Mouse (Mus musculus): Measurements from ENCODE around the gene Snx9. TPM values are rescaled to one million over a fixed set of nuclear protein-coding genes. Genes with fewer than 3 reads are reported as not detected.

Gene Snx9
- polyA plus RNA-seq, 1 experiment from 2014 or later = 101 TPM

- no peak overlapping the region for H3K27ac ChIP-seq
- peaks cover 23% of the 10 kb centered on the region; the same call in 1 of the 2 replicates for H3K79me2 ChIP-seq (ENCODE audit: inconsistent target)
- H3K4me3 ChIP-seq (ENCODE audit: inconsistent target) = no peak overlapping the region
- WGBS (ENCODE audit: missing documents) = 32% methylated on average over 6 of the region's 7 CpGs
- peaks cover 54% of the 10 kb centered on the region for H3K36me3 ChIP-seq (ENCODE audit: inconsistent target)
These were observed 52.0 kb downstream of the Snx9 start for GRCm38 (mm10) chr17:5893092-5893491.

GRCm38 (mm10) chr17:5893574-5894148, 52.5 kb downstream of the Snx9 start:
- no peak overlapping the region for H3K27ac ChIP-seq

GRCm38 (mm10) chr17:5896066-5896465, 54.9 kb downstream of the Snx9 start:
- H3K4me3 ChIP-seq (ENCODE audit: inconsistent target) = no peak overlapping the region
- H3K79me2 ChIP-seq (ENCODE audit: inconsistent target) = peaks cover 12% of the 10 kb centered on the region; the same call in 1 of the 2 replicates
- H3K27ac ChIP-seq = no peak overlapping the region
- WGBS (ENCODE audit: missing documents) = 81% methylated on average over 4 of the region's 4 CpGs
- H3K36me3 ChIP-seq (ENCODE audit: inconsistent target) = peaks cover 73% of the 10 kb centered on the region

More at GRCm38 (mm10) chr17:5893574-5894148, 52.5 kb downstream of the Snx9 start:
- Histone ChIP-seq H3K36me3 (ENCODE audit: inconsistent target) (peaks cover 58% of the 10 kb centered on the region), H3K79me2 (ENCODE audit: inconsistent target) (peaks cover 21% of the 10 kb centered on the region; the same call in 1 of the 2 replicates), H3K4me3 (ENCODE audit: inconsistent target) (no peak overlapping the region)
- WGBS (ENCODE audit: missing documents) = 91% methylated on average over 7 of the region's 7 CpGs

- Histone ChIP-seq H3K79me2 (ENCODE audit: inconsistent target) (peaks cover 12% of the 10 kb centered on the region; the same call in 1 of the 2 replicates), H3K27ac (no peak overlapping the region), H3K36me3 (ENCODE audit: inconsistent target) (peaks cover 73% of the 10 kb centered on the region), H3K4me3 (ENCODE audit: inconsistent target) (no peak overlapping the region)
- 96% methylated on average over 7 of the region's 7 CpGs for WGBS (ENCODE audit: missing documents)
These were observed 55.5 kb downstream of the Snx9 start for GRCm38 (mm10) chr17:5896607-5897006.

GRCm38 (mm10) chr17:5897326-5898200, 56.4 kb downstream of the Snx9 start:
- H3K36me3 ChIP-seq (ENCODE audit: inconsistent target) = peaks cover 81% of the 10 kb centered on the region

GRCm38 (mm10) chr17:5899251-5899650, 58.1 kb downstream of the Snx9 start:
- no peak overlapping the region for H3K4me3 ChIP-seq (ENCODE audit: inconsistent target)
- peaks cover 11% of the 10 kb centered on the region; the same call in 1 of the 2 replicates for H3K79me2 ChIP-seq (ENCODE audit: inconsistent target)
- 94% methylated on average over 6 of the region's 6 CpGs for WGBS (ENCODE audit: missing documents)
- no peak overlapping the region for H3K27ac ChIP-seq
- H3K36me3 ChIP-seq (ENCODE audit: inconsistent target) = peaks cover 84% of the 10 kb centered on the region

More at GRCm38 (mm10) chr17:5897326-5898200, 56.4 kb downstream of the Snx9 start:
- Histone ChIP-seq H3K4me3 (ENCODE audit: inconsistent target) (no peak overlapping the region), H3K27ac (no peak overlapping the region), H3K79me2 (ENCODE audit: inconsistent target) (peaks cover 12% of the 10 kb centered on the region; the same call in 1 of the 2 replicates)
- WGBS (ENCODE audit: missing documents) = 76% methylated on average over 17 of the region's 17 CpGs

GRCm38 (mm10) chr17:5901381-5901780, 60.3 kb downstream of the Snx9 start:
- Histone ChIP-seq H3K4me3 (ENCODE audit: inconsistent target) (no peak overlapping the region), H3K27ac (no peak overlapping the region), H3K36me3 (ENCODE audit: inconsistent target) (peaks cover 87% of the 10 kb centered on the region), H3K79me2 (ENCODE audit: inconsistent target) (no peaks in the 10 kb centered on the region; the same call in 1 of the 2 replicates)
- WGBS (ENCODE audit: missing documents) = 76% methylated on average over 3 of the region's 5 CpGs

- Histone ChIP-seq H3K79me2 (ENCODE audit: inconsistent target) (no peaks in the 10 kb centered on the region), H3K27ac (no peak overlapping the region), H3K36me3 (ENCODE audit: inconsistent target) (peaks cover 95% of the 10 kb centered on the region), H3K4me3 (ENCODE audit: inconsistent target) (no peak overlapping the region)
- WGBS (ENCODE audit: missing documents) = 92% methylated on average over 6 of the region's 6 CpGs
These were observed 62.6 kb downstream of the Snx9 start for GRCm38 (mm10) chr17:5903630-5904301.

- H3K27ac ChIP-seq = no peak overlapping the region
- H3K79me2 ChIP-seq (ENCODE audit: inconsistent target) = no peaks in the 10 kb centered on the region
- WGBS (ENCODE audit: missing documents) = 100% methylated on average over 4 of the region's 4 CpGs
- no peak overlapping the region for H3K4me3 ChIP-seq (ENCODE audit: inconsistent target)
- H3K36me3 ChIP-seq (ENCODE audit: inconsistent target) = peaks cover 80% of the 10 kb centered on the region
These were observed 68.6 kb downstream of the Snx9 start for GRCm38 (mm10) chr17:5909681-5910080.

- 93% methylated on average over 12 of the region's 12 CpGs for WGBS (ENCODE audit: missing documents)
- Histone ChIP-seq H3K36me3 (ENCODE audit: inconsistent target) (peaks cover 76% of the 10 kb centered on the region), H3K27ac (no peak overlapping the region)
These were observed 70.5 kb downstream of the Snx9 start for GRCm38 (mm10) chr17:5911591-5911990.

GRCm38 (mm10) chr17:5912797-5913196, 71.7 kb downstream of the Snx9 start:
- Histone ChIP-seq H3K36me3 (ENCODE audit: inconsistent target) (peaks cover 73% of the 10 kb centered on the region), H3K4me3 (ENCODE audit: inconsistent target) (no peak overlapping the region), H3K79me2 (ENCODE audit: inconsistent target) (no peaks in the 10 kb centered on the region), H3K27ac (no peak overlapping the region)
- WGBS (ENCODE audit: missing documents) = 100% methylated on average over 4 of the region's 4 CpGs

More at GRCm38 (mm10) chr17:5911591-5911990, 70.5 kb downstream of the Snx9 start:
- no peak overlapping the region for H3K4me3 ChIP-seq (ENCODE audit: inconsistent target)
- no peaks in the 10 kb centered on the region for H3K79me2 ChIP-seq (ENCODE audit: inconsistent target)

GRCm38 (mm10) chr17:5914217-5914616, 73.1 kb downstream of the Snx9 start:
- H3K36me3 ChIP-seq (ENCODE audit: inconsistent target) = peaks cover 73% of the 10 kb centered on the region
- H3K79me2 ChIP-seq (ENCODE audit: inconsistent target) = no peaks in the 10 kb centered on the region
- no peak overlapping the region for H3K27ac ChIP-seq
- 96% methylated on average over 5 of the region's 5 CpGs for WGBS (ENCODE audit: missing documents)
- H3K4me3 ChIP-seq (ENCODE audit: inconsistent target) = no peak overlapping the region

- no peak overlapping the region for H3K27ac ChIP-seq
- peaks cover 92% of the 10 kb centered on the region for H3K36me3 ChIP-seq (ENCODE audit: inconsistent target)
- 98% methylated on average over 8 of the region's 8 CpGs for WGBS (ENCODE audit: missing documents)
- H3K79me2 ChIP-seq (ENCODE audit: inconsistent target) = no peaks in the 10 kb centered on the region
- H3K4me3 ChIP-seq (ENCODE audit: inconsistent target) = no peak overlapping the region
These were observed 80.8 kb downstream of the Snx9 start for GRCm38 (mm10) chr17:5921954-5922353.

- Histone ChIP-seq H3K27ac (no peak overlapping the region), H3K36me3 (ENCODE audit: inconsistent target) (peaks cover 88% of the 10 kb centered on the region), H3K4me3 (ENCODE audit: inconsistent target) (no peak overlapping the region), H3K79me2 (ENCODE audit: inconsistent target) (no peaks in the 10 kb centered on the region)
- 91% methylated on average over 9 of the region's 9 CpGs for WGBS (ENCODE audit: missing documents)
These were observed 82.2 kb downstream of the Snx9 start for GRCm38 (mm10) chr17:5923281-5923680.

All from macrophage (primary cell).